Mouse (Mus musculus) thymus, adult 2 months (tissue): Measurements from ENCODE around the gene Fam193b. TPM values are rescaled to one million over a fixed set of nuclear protein-coding genes. Genes with fewer than 3 reads are reported as not detected.
"Not testable (repeated sequence)": the region's sequence is repeated elsewhere in the genome, so short reads cannot be mapped to it uniquely, and the experiment has no call there.

ENCODE experiments used
- DNase-seq: peaks from one replicate; pipeline ENCODE4 v3.0.0; 2021
- H3K27ac ChIP-seq: fragments of 200-500 bp; 2 replicates; pipeline ENCODE4 v1.5.1; 2012; ENCODE audit warnings: low read length, control low read depth; ENCODE audit not compliant: control insufficient read depth, insufficient read depth
- H3K27me3 ChIP-seq: fragments of 200-500 bp; 2 replicates; pipeline ENCODE4 v1.6.1; 2012; ENCODE audit warnings: mild to moderate bottlenecking, low read length, moderate library complexity, mixed read lengths; ENCODE audit not compliant: control insufficient read depth, insufficient read depth
- H3K36me3 ChIP-seq: fragments of 200-500 bp; 2 replicates; pipeline ENCODE4 v1.6.1; 2012; ENCODE audit warnings: mild to moderate bottlenecking, low read length, moderate library complexity; ENCODE audit not compliant: control insufficient read depth, insufficient read depth
- H3K4me1 ChIP-seq: fragments of 200-500 bp; replicated peaks from 2 replicates; pipeline ENCODE4 v1.6.1; 2012; ENCODE audit warnings: low read length; ENCODE audit not compliant: control insufficient read depth, insufficient read depth
- H3K4me3 ChIP-seq: fragments of 200-500 bp; 2 replicates; pipeline ENCODE4 v1.5.1; 2012; ENCODE audit warnings: mild to moderate bottlenecking, low read length, control low read depth, moderate library complexity; ENCODE audit not compliant: control insufficient read depth, insufficient read depth
- CTCF ChIP-seq: fragments of 200-500 bp; IDR thresholded peaks from 2 replicates; pipeline ENCODE4 v1.5.1; 2012; ENCODE audit warnings: mild to moderate bottlenecking, control low read depth, low read length, moderate library complexity, borderline replicate concordance; ENCODE audit not compliant: control insufficient read depth, poor library complexity, insufficient read depth; ENCODE audit errors: extremely low read depth
- POLR2A ChIP-seq: fragments of 200-500 bp; IDR thresholded peaks from 2 replicates; pipeline ENCODE4 v1.6.1; 2012; ENCODE audit warnings: mild to moderate bottlenecking, low read length, control low read depth, moderate library complexity; ENCODE audit not compliant: control insufficient read depth, poor library complexity, insufficient read depth; ENCODE audit errors: extremely low read depth
- WGBS: fragments of 180-500 bp; shearing (Covaris S2); methylation state at CpG from one replicate; pipeline ENCODE4 v1.1.7; 2018; 5-methylcytosine and 5-hydroxymethylcytosine counted together
- polyA plus RNA-seq: library from polyadenylated mRNA; depleted of rRNA; stranded (reverse); fragments of >200 nt; gene quantifications from 2 replicates; pipeline ENCODE4 v1.2.3, GENCODE M21; 2012

Gene Fam193b
- polyA plus RNA-seq, 1 experiment = 409 TPM

DNA sequence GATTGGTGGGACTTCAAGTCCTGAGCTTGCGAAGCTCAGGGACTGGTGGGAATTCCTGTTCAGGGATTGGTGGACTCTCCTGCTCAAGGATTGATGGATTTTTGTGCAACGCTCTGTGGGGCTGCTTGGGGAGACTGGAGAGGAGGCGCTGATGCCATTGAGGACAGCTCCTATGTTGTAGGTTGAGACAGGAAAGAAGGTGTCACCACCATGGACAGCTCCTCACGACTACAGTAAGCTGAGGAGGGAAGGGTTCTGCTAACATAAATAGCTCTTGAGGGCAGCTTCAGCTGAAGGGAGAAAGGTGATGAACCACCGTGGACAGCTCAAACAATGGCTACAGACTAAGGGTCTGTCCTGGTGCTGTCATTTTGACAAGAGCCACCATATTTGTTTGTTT is 5.0 kb upstream of the Fam193b start:
- no peak overlapping the region for H3K27ac ChIP-seq
- DNase-seq = peak; percentile 14
- H3K27me3 ChIP-seq = no peaks in the 10 kb centered on the region
- H3K4me1 ChIP-seq = peaks cover 4% of the 10 kb centered on the region; the same call in 1 of the 2 replicates
- TF ChIP-seq POLR2A (no peak), CTCF (no peak)
- H3K36me3 ChIP-seq = no peaks in the 10 kb centered on the region
- WGBS = 71% methylated on average over 5 of the region's 5 CpGs
- H3K4me3 ChIP-seq = no peak overlapping the region

DNA sequence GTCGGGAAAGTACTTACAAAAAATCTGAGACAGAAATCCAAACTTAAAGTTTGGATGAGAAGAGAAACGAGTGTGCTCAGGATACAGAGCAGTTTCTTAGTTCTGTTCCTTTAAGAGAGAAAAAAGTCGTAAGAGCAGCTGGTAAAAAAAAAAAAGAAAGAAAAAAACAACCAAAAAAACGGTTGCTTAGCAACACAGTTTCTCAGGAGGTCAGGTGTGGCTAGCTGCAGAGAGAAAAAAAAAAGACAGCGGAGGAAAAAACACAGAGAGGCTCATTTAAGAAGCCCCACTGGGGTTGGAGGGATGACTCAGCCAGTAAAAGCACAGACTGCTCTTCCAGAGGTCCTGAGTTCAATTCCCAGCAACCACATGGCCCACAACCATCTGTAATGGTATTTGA is 3.4 kb upstream of the Fam193b start:
- no peaks in the 10 kb centered on the region for H3K36me3 ChIP-seq

DNA sequence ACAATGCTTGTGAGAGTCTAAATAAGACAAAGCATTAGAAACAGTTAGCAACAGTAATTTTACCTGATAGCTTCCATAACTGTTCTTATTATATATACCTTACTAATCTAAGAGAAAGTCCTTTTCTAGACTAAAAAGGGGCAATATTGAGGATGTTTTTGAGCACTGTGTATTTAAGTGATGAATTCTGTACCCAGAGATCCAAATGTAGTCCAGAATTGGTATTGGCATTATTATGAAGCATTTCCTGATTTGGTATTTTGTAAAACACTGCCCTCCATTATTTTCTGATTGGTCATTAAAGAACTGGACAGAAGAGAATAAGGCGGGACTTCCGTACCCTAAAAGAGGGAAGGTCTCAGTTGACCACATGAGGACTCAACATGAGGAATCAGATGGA is 2.5 kb upstream of the Fam193b start, which contains the start of gene Tmed9:
Gene Tmed9, plus strand, starts transcription at position 301 of the 400 bp plus-strand sequence.
- Histone ChIP-seq H3K27me3 (no peaks in the 10 kb centered on the region), H3K4me3 (no peak within 1 kb of the TSS), H3K27ac (no peak within 1 kb of the TSS), H3K4me1 (peaks cover 14% of the 10 kb centered on the region), H3K36me3 (no peaks in the 10 kb centered on the region)
- WGBS = 96% methylated on average over 2 of the region's 2 CpGs
- DNase-seq = no peak
- TF ChIP-seq POLR2A (no peak), CTCF (no peak)

More for the DNA sequence above, 3.4 kb upstream of the Fam193b start:
- WGBS = 54% methylated on average over 5 of the region's 5 CpGs
- Histone ChIP-seq H3K27ac (no peak overlapping the region), H3K4me3 (no peak overlapping the region), H3K4me1 (peaks cover 11% of the 10 kb centered on the region), H3K27me3 (no peaks in the 10 kb centered on the region)
- TF ChIP-seq POLR2A = no peak
- no peak for TF ChIP-seq CTCF
- no peak for DNase-seq

DNA sequence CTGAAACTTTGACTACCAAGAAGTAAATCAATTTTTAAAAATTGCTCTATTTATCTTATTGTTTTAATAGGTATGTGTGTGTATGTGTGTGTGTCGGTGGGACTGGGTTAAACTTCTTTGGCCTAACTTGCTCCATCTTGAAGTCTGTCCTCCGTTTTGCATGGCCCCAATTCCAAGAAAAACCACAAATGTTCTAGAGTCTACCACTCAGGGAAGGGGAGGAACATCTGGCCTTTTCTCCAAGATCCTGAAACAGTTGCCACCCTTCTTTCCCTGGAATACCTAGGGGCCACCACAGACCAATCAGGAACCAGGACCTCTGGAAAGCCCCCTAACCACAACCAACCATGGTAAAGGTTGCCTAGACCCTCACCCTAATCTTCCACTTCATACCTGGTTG is 1.1 kb upstream of the Fam193b start:
- DNase-seq = no peak
- Histone ChIP-seq H3K27ac (no peak overlapping the region), H3K36me3 (peaks cover 2% of the 10 kb centered on the region; the same call in 1 of the 2 replicates), H3K4me1 (peaks cover 14% of the 10 kb centered on the region), H3K27me3 (no peaks in the 10 kb centered on the region), H3K4me3 (no peak overlapping the region)
- TF ChIP-seq CTCF = no peak
- no peak for TF ChIP-seq POLR2A
- WGBS = 38% methylated on average over 2 of the region's 2 CpGs

DNA sequence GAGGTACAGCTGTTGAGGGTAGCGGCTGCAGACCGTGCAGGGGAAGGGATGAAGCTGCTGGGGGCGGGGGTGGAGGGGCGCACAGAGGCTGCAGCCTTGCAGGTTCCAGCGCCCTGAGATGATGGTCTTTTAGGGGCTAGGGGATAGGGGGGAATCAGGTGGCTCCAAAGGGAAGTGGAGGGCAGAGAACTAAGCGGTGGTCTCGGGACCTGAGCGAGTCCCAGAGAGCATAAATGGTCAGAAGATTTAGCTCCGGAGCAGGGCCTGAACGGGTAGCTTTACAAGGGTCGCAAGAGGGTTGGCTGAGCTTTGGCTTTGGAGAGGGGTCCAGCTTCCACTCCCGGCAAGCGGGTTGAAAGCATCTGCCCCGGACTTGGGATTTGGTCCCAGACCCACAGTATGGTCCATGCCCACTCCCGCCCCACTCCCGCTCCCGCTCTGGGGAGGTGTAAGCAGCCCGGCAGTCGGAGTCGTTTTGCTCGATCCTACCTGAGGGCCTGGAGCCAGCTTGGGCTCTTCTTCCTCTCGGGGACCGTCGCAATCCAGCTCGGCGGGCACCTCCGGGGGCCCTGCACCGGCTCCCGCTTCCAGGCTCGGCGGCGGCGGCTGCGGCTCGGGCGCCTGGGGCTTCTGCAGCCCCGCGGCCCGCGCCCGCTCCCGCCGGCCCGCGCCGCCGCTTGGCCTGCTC is 490 bp downstream of the Fam193b start:
- 4% methylated on average over 47 of the region's 47 CpGs for WGBS
- Histone ChIP-seq H3K27me3 (no peaks in the 10 kb centered on the region), H3K36me3 (peaks cover 4% of the 10 kb centered on the region; the same call in 1 of the 2 replicates), H3K27ac (peak overlapping the region; percentile 86), H3K4me1 (peaks cover 12% of the 10 kb centered on the region), H3K4me3 (peak overlapping the region; percentile 64)
- no peak for TF ChIP-seq POLR2A
- no peak for TF ChIP-seq CTCF
- peak; percentile 46 for DNase-seq

DNA sequence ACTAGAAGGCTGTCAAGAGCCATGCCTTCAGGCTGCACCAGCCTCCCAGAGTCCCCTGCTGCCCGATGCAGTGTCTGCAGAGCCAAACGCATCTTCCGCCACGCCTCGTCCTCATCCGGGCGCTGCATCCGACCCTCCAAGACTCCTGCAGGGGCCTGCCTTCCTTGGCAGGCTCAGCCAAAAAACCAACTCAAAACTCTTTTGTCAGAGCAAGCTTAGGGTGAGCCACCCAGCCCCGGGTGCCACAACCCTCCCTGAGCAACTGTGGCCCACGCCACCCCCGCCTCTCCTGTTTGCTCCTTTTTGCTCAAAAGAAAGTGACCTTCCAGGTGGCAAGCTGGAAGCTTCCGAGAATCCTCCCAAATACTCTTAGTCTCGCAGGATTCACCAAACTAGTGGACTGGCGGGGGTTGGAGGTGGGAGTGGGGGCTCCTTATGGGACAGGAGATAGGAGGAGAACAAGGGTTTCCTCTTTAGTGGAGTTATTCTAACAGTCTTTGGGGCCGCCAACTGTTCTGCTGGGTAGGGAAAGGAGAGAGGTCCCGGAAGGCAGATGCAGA is 1.1 kb downstream of the Fam193b start:
- Histone ChIP-seq H3K36me3 (peaks cover 4% of the 10 kb centered on the region; the same call in 1 of the 2 replicates), H3K27me3 (no peaks in the 10 kb centered on the region), H3K4me1 (peaks cover 12% of the 10 kb centered on the region), H3K27ac (peak overlapping the region; percentile 86), H3K4me3 (peak overlapping the region; percentile 64)
- 21% methylated on average over 16 of the region's 16 CpGs for WGBS
- DNase-seq = peak; percentile 53
- TF ChIP-seq POLR2A (0 out of 2 replicates have a peak, but pooled peaks have one; percentile 9), CTCF (no peak)

DNA sequence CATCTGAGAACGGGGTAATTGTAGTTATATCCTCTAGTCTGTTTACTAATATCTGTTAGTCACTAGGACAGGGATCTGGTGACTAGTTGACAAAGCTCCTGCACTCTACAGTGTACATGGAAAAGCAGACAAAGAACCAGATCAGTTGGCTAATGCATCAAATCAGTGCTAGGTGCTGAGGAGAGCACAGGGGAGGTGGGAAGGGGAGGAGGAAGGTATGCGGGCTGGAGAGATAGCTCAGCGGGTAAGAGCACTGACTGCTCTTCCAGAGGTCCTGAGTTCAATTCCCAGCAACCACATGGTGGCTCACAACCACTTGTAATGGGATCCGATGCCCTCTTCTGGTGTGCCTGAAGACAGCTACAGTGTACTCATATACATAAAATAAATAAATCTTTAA is 2.4 kb downstream of the Fam193b start:
- Histone ChIP-seq H3K4me1 (peaks cover 12% of the 10 kb centered on the region), H3K36me3 (peaks cover 10% of the 10 kb centered on the region; the same call in 1 of the 2 replicates)
- H3K27me3 ChIP-seq, DNase-seq, H3K4me3 ChIP-seq, H3K27ac ChIP-seq: not testable (repeated sequence)
- over 99% methylated on average over 4 of the region's 4 CpGs for WGBS
